Mouse (Mus musculus): ENCODE results near the gene Olfr792. TPM values are rescaled to one million over a fixed set of nuclear protein-coding genes. Genes with fewer than 3 reads are reported as not detected.

The Olfr792 gene
- not detected in 2 replicates for polyA plus RNA-seq (2012; rRNA removed)

GRCm38 (mm10) chr10:129538862-129539261 lies at the start of gene Olfr792:
Olfr792 (plus strand) TSS chr10:129539162.

GRCm38 (mm10) chr10:129498192-129498591 lies 40.8 kb upstream of the Olfr792 start, which contains the start of gene Olfr790:
Olfr790 (plus strand) TSS chr10:129498492.

GRCm38 (mm10) chr10:129521492-129521891 lies 17.5 kb upstream of the Olfr792 start, which contains the start of gene Olfr791:
Olfr791 (plus strand) TSS chr10:129521792.

GRCm38 (mm10) chr10:129567355-129567754 lies 28.4 kb downstream of the Olfr792 start, which contains the start of gene Olfr794:
Olfr794 (plus strand) TSS chr10:129567655.

Other genes starting within 250 kb of the Olfr792 start
- gene Olfr780, start 221.0 kb upstream of the Olfr792 start, polyA plus RNA-seq (2012; rRNA removed): not detected in 2 replicates
- gene Olfr781, start 210.3 kb upstream of the Olfr792 start, polyA plus RNA-seq (2012; rRNA removed): not detected in 2 replicates
- gene Olfr782, start 190.3 kb upstream of the Olfr792 start, polyA plus RNA-seq (2012; rRNA removed): not detected in 2 replicates
- 0.07 and 0.08 TPM in 2 replicates for gene Olfr784, start 155.1 kb upstream of the Olfr792 start, polyA plus RNA-seq (2012; rRNA removed)
- not detected in 2 replicates for gene Olfr785, start 133.7 kb upstream of the Olfr792 start, polyA plus RNA-seq (2012; rRNA removed)
- gene Olfr786, start 111.9 kb upstream of the Olfr792 start, polyA plus RNA-seq (2012; rRNA removed): not detected in 2 replicates
- gene Olfr787, start 77.3 kb upstream of the Olfr792 start, polyA plus RNA-seq (2012; rRNA removed): not detected in 2 replicates
- gene Olfr788, start 68.2 kb upstream of the Olfr792 start, polyA plus RNA-seq (2012; rRNA removed): not detected in 2 replicates
- gene Olfr789, start 54.4 kb upstream of the Olfr792 start, polyA plus RNA-seq (2012; rRNA removed): not detected in 2 replicates
- gene Olfr790, start 40.7 kb upstream of the Olfr792 start, polyA plus RNA-seq (2012; rRNA removed): not detected in 2 replicates
- gene Olfr791, start 17.4 kb upstream of the Olfr792 start, polyA plus RNA-seq (2012; rRNA removed): not detected in 2 replicates
- gene Olfr794, start 28.5 kb downstream of the Olfr792 start, polyA plus RNA-seq (2012; rRNA removed): not detected in 2 replicates
- not detected in 2 replicates for gene Olfr796, start 73.4 kb downstream of the Olfr792 start, polyA plus RNA-seq (2012; rRNA removed)
- not detected in 2 replicates for gene Olfr798, start 88.8 kb downstream of the Olfr792 start, polyA plus RNA-seq (2012; rRNA removed)
- not detected in 2 replicates for gene Olfr799, start 98.3 kb downstream of the Olfr792 start, polyA plus RNA-seq (2012; rRNA removed)
- not detected in 2 replicates for gene Olfr800, start 118.5 kb downstream of the Olfr792 start, polyA plus RNA-seq (2012; rRNA removed)
- not detected in 2 replicates for gene Olfr801, start 134.7 kb downstream of the Olfr792 start, polyA plus RNA-seq (2012; rRNA removed)
- gene Olfr802, start 149.0 kb downstream of the Olfr792 start, polyA plus RNA-seq (2012; rRNA removed): not detected in 2 replicates
- gene Olfr803, start 155.1 kb downstream of the Olfr792 start, polyA plus RNA-seq (2012; rRNA removed): not detected in 2 replicates
- not detected in 2 replicates for gene Olfr804, start 164.0 kb downstream of the Olfr792 start, polyA plus RNA-seq (2012; rRNA removed)
- not detected in 2 replicates for gene Olfr805, start 190.2 kb downstream of the Olfr792 start, polyA plus RNA-seq (2012; rRNA removed)
- gene Olfr806, start 202.8 kb downstream of the Olfr792 start, polyA plus RNA-seq (2012; rRNA removed): not detected in 2 replicates
- gene Olfr807, start 218.6 kb downstream of the Olfr792 start, polyA plus RNA-seq (2012; rRNA removed): not detected in 2 replicates
- gene Olfr808, start 226.3 kb downstream of the Olfr792 start, polyA plus RNA-seq (2012; rRNA removed): not detected in 2 replicates
- gene Olfr809, start 235.5 kb downstream of the Olfr792 start, polyA plus RNA-seq (2012; rRNA removed): not detected in 2 replicates

Data from central nervous system, embryonic 18 days (tissue).